Mouse (Mus musculus) liver, postnatal 0 days (tissue): ENCODE measurements around the gene Apoh. TPM values are rescaled to one million over a fixed set of nuclear protein-coding genes. Genes with fewer than 3 reads are reported as not detected.

ENCODE experiments used
- ATAC-seq: fragments of 200-750 bp; cut with Nextera tagmentation; 2 replicates; pipeline ENCODE4 v1.8.0; 2017; ENCODE audit warnings: mild to moderate bottlenecking, moderate library complexity
- DNase-seq: peaks from one replicate; pipeline ENCODE4 v3.0.0-alpha.2; 2016
- H3K27ac ChIP-seq: fragments of 300-500 bp; sonication (generic); 2 replicates; pipeline ENCODE4 v1.5.1; 2014; ENCODE audit warnings: antibody characterized with exemption, moderate library complexity, mild to moderate bottlenecking, low read depth
- H3K27me3 ChIP-seq: fragments of 300-500 bp; sonication (generic); 2 replicates; pipeline ENCODE4 v1.6.1; 2014; ENCODE audit warnings: low read length, control low read depth, mixed read lengths; ENCODE audit not compliant: insufficient read depth
- H3K36me3 ChIP-seq: fragments of 300-500 bp; sonication (generic); replicated peaks from 2 replicates; pipeline ENCODE4 v1.6.1; 2014; ENCODE audit warnings: mild to moderate bottlenecking, control low read depth, low read length, moderate library complexity, mixed read lengths; ENCODE audit not compliant: insufficient read depth
- H3K4me1 ChIP-seq: fragments of 300-500 bp; sonication (generic); 2 replicates; pipeline ENCODE4 v1.6.1; 2014; ENCODE audit warnings: antibody characterized with exemption, mild to moderate bottlenecking, control low read depth; ENCODE audit not compliant: insufficient read depth
- H3K4me2 ChIP-seq: fragments of 300-500 bp; sonication (generic); 2 replicates; pipeline ENCODE4 v1.6.1; 2014; ENCODE audit warnings: low read depth, mild to moderate bottlenecking, low read length, moderate library complexity, mixed read lengths
- H3K4me3 ChIP-seq: fragments of 300-500 bp; sonication (generic); 2 replicates; pipeline ENCODE4 v1.5.1; 2014; ENCODE audit warnings: low read depth, low read length
- H3K9ac ChIP-seq: fragments of 300-500 bp; sonication (generic); replicated peaks from 2 replicates; pipeline ENCODE4 v1.6.1; 2014; ENCODE audit warnings: mild to moderate bottlenecking, moderate library complexity
- H3K9me3 ChIP-seq: fragments of 300-500 bp; sonication (generic); 2 replicates; pipeline ENCODE4 v1.6.1; 2016; ENCODE audit warnings: mild to moderate bottlenecking, control low read depth, low read length, mixed read lengths
- CTCF ChIP-seq: sonication (generic); IDR thresholded peaks from 2 replicates; pipeline ENCODE4 v1.5.1; 2016; ENCODE audit warnings: antibody characterized with exemption, low read depth
- EP300 ChIP-seq: IDR thresholded peaks from 2 replicates; pipeline ENCODE4 v1.6.1; 2016; ENCODE audit warnings: antibody characterized with exemption, low read depth, mild to moderate bottlenecking
- WGBS: fragments of 180-500 bp; shearing (Covaris S2); extraction: QIAGEN DNeasy Blood & Tissue Kit; methylation state at CpG from one replicate; pipeline ENCODE4 v1.1.7; 2014; ENCODE audit not compliant: insufficient replicate concordance; 5-methylcytosine and 5-hydroxymethylcytosine counted together
- polyA plus RNA-seq: library from polyadenylated mRNA; unstranded; fragments of >200 nt; fragmentation: Nextera tagmentation; extraction: Ambion mirVana; gene quantifications from 2 replicates; pipeline ENCODE4 v1.2.1, GENCODE M21; 2015

Gene Apoh
- polyA plus RNA-seq, 1 experiment from 2014 or later, result 3,365 TPM

DNA sequence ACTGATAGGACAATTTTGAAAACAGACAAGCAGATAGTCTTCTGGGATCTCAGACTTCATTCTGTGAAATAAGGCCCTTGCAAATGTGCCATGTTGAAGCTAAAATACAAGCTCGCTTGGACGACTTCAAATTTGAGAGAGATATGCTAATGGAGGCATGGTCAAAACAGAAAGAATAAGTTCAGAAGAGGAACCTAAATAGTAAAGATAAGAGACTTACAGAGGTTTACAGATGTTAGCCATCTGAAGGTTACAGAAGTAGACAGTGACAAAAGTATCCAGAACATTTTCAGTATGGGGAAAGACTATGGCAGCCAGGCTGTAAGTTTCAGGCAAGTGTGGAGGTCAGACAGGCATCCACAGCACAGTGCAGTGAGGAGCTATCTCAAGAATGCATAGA is 21.0 kb upstream of the Apoh start:
- Histone ChIP-seq H3K9me3 (no peaks in the 10 kb centered on the region), H3K4me3 (no peak overlapping the region), H3K4me2 (no peak overlapping the region), H3K9ac (no peak overlapping the region), H3K27me3 (no peaks in the 10 kb centered on the region), H3K36me3 (no peaks in the 10 kb centered on the region; the same call in 1 of the 2 replicates), H3K27ac (no peak overlapping the region), H3K4me1 (no peaks in the 10 kb centered on the region)
- no peak for TF ChIP-seq EP300
- no peak for TF ChIP-seq CTCF
- ATAC-seq, result no peak
- WGBS, result 58% methylated on average over 2 of the region's 2 CpGs
- DNase-seq, result no peak

DNA sequence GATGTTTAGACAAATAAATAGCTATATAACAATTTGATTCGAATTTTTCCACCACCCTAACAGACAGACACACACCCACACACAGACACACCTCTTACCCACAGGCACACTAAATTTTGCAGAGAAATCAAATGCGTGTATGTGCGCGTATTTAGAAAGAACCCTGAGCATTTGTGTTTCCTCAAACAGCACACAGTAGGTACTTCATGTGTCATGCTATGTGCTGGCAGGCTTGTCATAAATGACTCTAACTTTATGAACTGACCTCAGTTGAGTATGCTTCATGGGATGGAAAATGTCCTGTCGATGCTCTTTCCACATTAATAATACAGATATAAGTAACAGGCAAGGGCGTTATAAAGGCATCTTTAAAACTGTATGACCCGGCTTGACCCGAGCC is 17.2 kb upstream of the Apoh start:
- no peak for ATAC-seq
- no peak for TF ChIP-seq CTCF
- no peak for TF ChIP-seq EP300
- H3K4me2 ChIP-seq, result no peak overlapping the region
- H3K36me3 ChIP-seq, result no peaks in the 10 kb centered on the region
- no peak for DNase-seq
- no peak overlapping the region for H3K9ac ChIP-seq
- no peaks in the 10 kb centered on the region for H3K9me3 ChIP-seq
- no peak overlapping the region for H3K4me3 ChIP-seq
- H3K4me1 ChIP-seq, result no peaks in the 10 kb centered on the region
- H3K27ac ChIP-seq, result no peak overlapping the region
- no peaks in the 10 kb centered on the region for H3K27me3 ChIP-seq
- 81% methylated on average over 8 of the region's 8 CpGs for WGBS

GRCm38 (mm10) chr11:108330818-108331217 is 12.3 kb upstream of the Apoh start:
- no peaks in the 10 kb centered on the region for H3K36me3 ChIP-seq
- H3K27ac ChIP-seq, result no peak overlapping the region
- no peaks in the 10 kb centered on the region for H3K9me3 ChIP-seq
- ATAC-seq (no peak), DNase-seq (no peak)
- no peak overlapping the region for H3K4me3 ChIP-seq
- H3K27me3 ChIP-seq, result no peaks in the 10 kb centered on the region
- no peak overlapping the region for H3K4me2 ChIP-seq
- H3K9ac ChIP-seq, result no peak overlapping the region
- TF ChIP-seq EP300 (no peak), CTCF (no peak)
- WGBS, result 70% methylated on average over 11 of the region's 11 CpGs
- peaks cover 3% of the 10 kb centered on the region; the same call in 1 of the 2 replicates for H3K4me1 ChIP-seq

DNA sequence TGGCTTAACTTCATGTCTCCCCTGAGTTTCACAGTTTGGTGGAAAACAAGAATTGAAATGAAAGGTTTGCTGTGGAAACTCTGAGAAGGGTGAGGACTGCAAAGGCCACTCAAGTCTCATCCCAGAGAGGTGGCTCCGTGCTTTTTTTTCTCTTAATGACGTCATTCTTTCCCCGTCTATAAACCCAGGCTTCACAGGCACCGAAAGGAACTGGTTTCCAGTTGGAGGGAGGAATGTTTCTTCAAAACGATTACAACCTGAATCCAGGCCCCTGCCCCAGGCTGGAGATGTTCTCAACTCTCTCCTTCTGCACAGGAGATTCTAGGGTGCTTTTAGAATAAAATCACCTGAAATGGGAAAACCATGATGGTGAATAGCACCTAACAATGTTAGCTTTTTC is 10.1 kb upstream of the Apoh start:
- Histone ChIP-seq H3K27me3 (no peaks in the 10 kb centered on the region), H3K9me3 (no peaks in the 10 kb centered on the region), H3K27ac (no peak overlapping the region), H3K9ac (no peak overlapping the region), H3K36me3 (no peaks in the 10 kb centered on the region), H3K4me1 (peaks cover 3% of the 10 kb centered on the region; the same call in 1 of the 2 replicates), H3K4me2 (no peak overlapping the region), H3K4me3 (no peak overlapping the region)
- WGBS, result 68% methylated on average over 5 of the region's 5 CpGs
- TF ChIP-seq CTCF, result no peak
- no peak for TF ChIP-seq EP300
- no peak for ATAC-seq
- no peak for DNase-seq

DNA sequence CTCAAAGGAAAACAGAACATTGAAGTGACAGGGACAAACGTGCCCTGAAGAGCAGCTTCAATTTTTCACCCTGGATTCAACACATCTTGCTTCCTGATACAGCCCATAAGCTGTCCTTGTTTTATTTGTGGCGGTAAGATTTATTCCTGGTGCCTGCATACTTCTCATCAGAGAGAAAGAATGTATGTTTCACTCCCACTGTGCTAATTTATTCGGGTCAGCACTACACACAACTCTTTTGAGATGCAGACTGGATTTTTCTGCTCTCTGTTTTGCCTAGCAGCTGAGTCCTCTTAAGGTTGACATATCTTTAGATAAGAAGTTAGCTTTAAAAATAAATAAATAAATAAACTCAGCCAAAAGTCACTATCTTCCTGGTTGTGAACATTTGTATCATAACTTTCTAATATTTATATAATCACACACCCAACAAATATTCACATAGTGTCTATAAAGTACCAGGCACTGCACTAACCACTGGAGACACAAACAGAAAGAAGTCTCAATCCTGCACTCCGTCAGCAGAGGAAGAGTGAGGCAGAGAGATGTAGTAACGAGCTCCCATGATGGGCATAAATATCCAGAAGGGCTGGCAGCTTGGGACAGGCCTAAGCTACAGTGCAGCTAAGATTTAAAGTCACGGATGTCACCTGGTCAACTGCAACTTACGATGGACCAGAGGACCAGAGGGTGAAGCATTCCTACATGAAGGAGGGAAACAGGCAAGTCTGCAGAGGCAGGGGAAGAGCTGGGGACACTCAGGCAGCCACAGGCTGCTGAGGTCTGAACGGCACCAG is 9.4 kb upstream of the Apoh start:
- Histone ChIP-seq H3K9ac (no peak overlapping the region), H3K4me2 (no peak overlapping the region), H3K27me3 (no peaks in the 10 kb centered on the region), H3K36me3 (no peaks in the 10 kb centered on the region), H3K27ac (no peak overlapping the region), H3K4me1 (peaks cover 3% of the 10 kb centered on the region; the same call in 1 of the 2 replicates), H3K9me3 (no peaks in the 10 kb centered on the region), H3K4me3 (no peak overlapping the region)
- DNase-seq (no peak), ATAC-seq (no peak)
- 64% methylated on average over 8 of the region's 8 CpGs for WGBS
- no peak for TF ChIP-seq EP300
- no peak for TF ChIP-seq CTCF

DNA sequence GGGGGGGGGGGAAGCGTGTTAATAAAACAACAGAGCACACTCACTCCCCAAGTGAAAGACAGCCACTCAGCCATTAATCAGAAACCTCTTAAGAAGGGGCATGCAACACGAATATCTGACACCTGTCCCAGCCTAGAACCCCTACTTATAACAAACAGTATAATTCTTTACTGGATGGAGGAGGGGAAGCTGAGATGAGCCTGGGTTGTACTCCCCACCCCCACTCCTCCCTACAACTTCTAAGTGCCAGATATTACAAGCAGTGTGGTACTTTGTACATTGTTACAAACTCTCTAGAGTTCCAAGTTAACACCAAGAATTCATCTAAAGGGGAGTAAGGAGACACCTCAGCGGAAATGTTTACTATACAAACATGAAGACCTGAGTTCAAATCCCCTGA is 8.5 kb upstream of the Apoh start:
- WGBS, result 47% methylated on average over 3 of the region's 3 CpGs
- H3K27me3 ChIP-seq, result no peaks in the 10 kb centered on the region
- no peak for TF ChIP-seq CTCF
- TF ChIP-seq EP300, result no peak

More for the DNA sequence above, 8.5 kb upstream of the Apoh start:
- no peak overlapping the region for H3K4me3 ChIP-seq
- H3K27ac ChIP-seq, result no peak overlapping the region
- peaks cover 3% of the 10 kb centered on the region; the same call in 1 of the 2 replicates for H3K4me1 ChIP-seq
- H3K4me2 ChIP-seq, result no peak overlapping the region
- no peak for DNase-seq
- H3K9ac ChIP-seq, result no peak overlapping the region
- H3K9me3 ChIP-seq, result no peaks in the 10 kb centered on the region
- H3K36me3 ChIP-seq, result no peaks in the 10 kb centered on the region
- ATAC-seq, result no peak
